Mouse (Mus musculus) CH12.LX (cell line): ENCODE measurements around the gene Ncoa7. TPM values are rescaled to one million over a fixed set of nuclear protein-coding genes. Genes with fewer than 3 reads are reported as not detected.

Source experiments
- DNase-seq: peaks from one replicate; pipeline ENCODE4 v3.0.0-alpha.2; 2013; ENCODE audit errors: extremely low read depth
- H3K27ac ChIP-seq: 2 replicates; pipeline ENCODE4 v1.5.1; 2012; ENCODE audit warnings: low read depth, mild to moderate bottlenecking, control low read depth, moderate library complexity; ENCODE audit not compliant: insufficient read depth
- H3K27me3 ChIP-seq: replicated peaks from 2 replicates; pipeline ENCODE3; 2012; ENCODE audit warnings: inconsistent platforms
- H3K36me3 ChIP-seq, 2 experiments: replicated peaks in 1 of 2; 2 replicates each; pipeline versions ENCODE3 to v1.6.1; 2012; ENCODE audit warnings: inconsistent platforms in 1 of 2, low read length in 1 of 2, mild to moderate bottlenecking in 1 of 2, mixed read lengths in 1 of 2, moderate library complexity in 1 of 2; ENCODE audit not compliant: control insufficient read depth in 1 of 2, insufficient read depth in 1 of 2
- H3K4me1 ChIP-seq, 2 experiments: 2 replicates each; pipeline ENCODE4 v1.6.1; 2012; ENCODE audit warnings: inconsistent platforms in 1 of 2, moderate library complexity in 1 of 2; ENCODE audit not compliant: insufficient read depth in 2 of 2, control insufficient read depth in 1 of 2
- H3K4me2 ChIP-seq: 2 replicates; pipeline ENCODE4 v1.6.1; 2012; ENCODE audit warnings: low read depth, mild to moderate bottlenecking, control low read depth; ENCODE audit not compliant: poor library complexity, insufficient read depth, severe bottlenecking
- H3K4me3 ChIP-seq, 3 experiments: fragments of 150-350 bp in 1 of 3; sonication (generic) in 1 of 3; replicated peaks in 1 of 3; 2 replicates each; pipeline versions ENCODE3 to v1.5.1; 2011 to 2012; ENCODE audit warnings: low read depth in 2 of 3, low read length in 2 of 3, mild to moderate bottlenecking in 2 of 3, moderate library complexity in 2 of 3, control low read depth in 1 of 3, improper control_type of control experiment in 1 of 3, inconsistent platforms in 1 of 3, mixed read lengths in 1 of 3; ENCODE audit not compliant: poor library complexity in 1 of 3
- H3K79me2 ChIP-seq: replicated peaks from 2 replicates; pipeline ENCODE4 v1.6.1; 2012; ENCODE audit warnings: mild to moderate bottlenecking, moderate library complexity; ENCODE audit not compliant: control insufficient read depth, poor library complexity, insufficient read depth, severe bottlenecking; ENCODE audit errors: extremely low read depth
- H3K9ac ChIP-seq: 2 replicates; pipeline ENCODE4 v1.6.1; 2012; ENCODE audit warnings: low read depth, mild to moderate bottlenecking, control low read depth, moderate library complexity; ENCODE audit not compliant: insufficient read depth
- H3K9me3 ChIP-seq: replicated peaks from 2 replicates; pipeline ENCODE3; 2012; ENCODE audit warnings: low read length, inconsistent platforms, mixed read lengths
- CHD1 ChIP-seq: IDR thresholded peaks from 2 replicates; pipeline ENCODE4 v1.6.1; 2012; ENCODE audit warnings: low read depth, low read length, improper control_type of control experiment, inconsistent platforms
- CHD2 ChIP-seq: IDR thresholded peaks from 2 replicates; pipeline ENCODE4 v1.6.1; 2011; ENCODE audit warnings: low read length, improper control_type of control experiment
- E2F4 ChIP-seq: IDR thresholded peaks from 2 replicates; pipeline ENCODE4 v1.6.1; 2011; ENCODE audit warnings: low read depth, low read length, improper control_type of control experiment; ENCODE audit not compliant: insufficient replicate concordance
- ELF1 ChIP-seq: IDR thresholded peaks from 2 replicates; pipeline ENCODE4 v1.6.1; 2014; ENCODE audit warnings: low read depth, mild to moderate bottlenecking, inconsistent platforms, low read length, improper control_type of control experiment
- EP300 ChIP-seq: IDR thresholded peaks from 2 replicates; pipeline ENCODE4 v1.6.1; 2011; ENCODE audit warnings: low read length, improper control_type of control experiment
- GABPA ChIP-seq: IDR thresholded peaks from 2 replicates; pipeline ENCODE4 v1.6.1; 2012; ENCODE audit warnings: low read depth, low read length, improper control_type of control experiment, inconsistent platforms; ENCODE audit not compliant: insufficient replicate concordance
- HCFC1 ChIP-seq: IDR thresholded peaks from 2 replicates; pipeline ENCODE4 v1.6.1; 2012; ENCODE audit warnings: low read depth, mild to moderate bottlenecking, inconsistent platforms, low read length, improper control_type of control experiment
- JUN ChIP-seq: IDR thresholded peaks from 2 replicates; pipeline ENCODE4 v1.6.1; 2011; ENCODE audit warnings: low read depth, mild to moderate bottlenecking, low read length, improper control_type of control experiment, moderate library complexity; ENCODE audit not compliant: insufficient read depth
- MAFK ChIP-seq: IDR thresholded peaks from 2 replicates; pipeline ENCODE4 v1.6.1; 2011; ENCODE audit warnings: low read length, improper control_type of control experiment; ENCODE audit not compliant: insufficient replicate concordance
- MAZ ChIP-seq: IDR thresholded peaks from 2 replicates; pipeline ENCODE4 v1.6.1; 2012; ENCODE audit warnings: low read depth, mild to moderate bottlenecking, inconsistent platforms, low read length, improper control_type of control experiment, moderate library complexity
- NELFE ChIP-seq: IDR thresholded peaks from 2 replicates; pipeline ENCODE4 v1.6.1; 2011; ENCODE audit warnings: low read depth, low read length, improper control_type of control experiment
- NRF1 ChIP-seq: IDR thresholded peaks from 2 replicates; pipeline ENCODE4 v1.6.1; 2014; ENCODE audit warnings: low read depth, mild to moderate bottlenecking, inconsistent platforms, low read length, improper control_type of control experiment, moderate library complexity
- POLR2A ChIP-seq: IDR thresholded peaks from 2 replicates; pipeline ENCODE4 v1.6.1; 2011; ENCODE audit warnings: low read depth, mild to moderate bottlenecking, improper control_type of control experiment, low read length
- POLR2AphosphoS2 ChIP-seq: IDR thresholded peaks from 2 replicates; pipeline ENCODE4 v1.6.1; 2011; ENCODE audit warnings: low read depth, low read length, improper control_type of control experiment
- RCOR1 ChIP-seq: conservative IDR thresholded peaks from 2 replicates; pipeline ENCODE4 v1.6.1; 2012; ENCODE audit warnings: low read depth, mild to moderate bottlenecking, inconsistent platforms, low read length, improper control_type of control experiment
- SIN3A ChIP-seq: IDR thresholded peaks from 2 replicates; pipeline ENCODE4 v1.6.1; 2012; ENCODE audit warnings: low read length, improper control_type of control experiment, inconsistent platforms
- TBP ChIP-seq: conservative IDR thresholded peaks from 2 replicates; pipeline ENCODE4 v1.6.1; 2011; ENCODE audit warnings: low read depth, low read length, improper control_type of control experiment
- TCF12 ChIP-seq: IDR thresholded peaks from 2 replicates; pipeline ENCODE4 v1.6.1; 2014; ENCODE audit warnings: low read depth, mild to moderate bottlenecking, inconsistent platforms, low read length, improper control_type of control experiment
- UBTF ChIP-seq: IDR thresholded peaks from 2 replicates; pipeline ENCODE4 v1.6.1; 2012; ENCODE audit warnings: low read depth, mild to moderate bottlenecking, inconsistent platforms, low read length, improper control_type of control experiment, moderate library complexity
- ZMIZ1 ChIP-seq: IDR thresholded peaks from 2 replicates; pipeline ENCODE4 v1.6.1; 2012; ENCODE audit warnings: low read depth, mild to moderate bottlenecking, inconsistent platforms, low read length, improper control_type of control experiment
- ZNF384 ChIP-seq: IDR thresholded peaks from 2 replicates; pipeline ENCODE4 v1.6.1; 2012; ENCODE audit warnings: low read depth, low read length, improper control_type of control experiment, inconsistent platforms
- dilution Hi-C: fragments of 300-500 bp; cut with MboI; formaldehyde crosslinking; loops from 2 replicates; pipeline ENCODE4 v1.14.3; 2020; ENCODE audit warnings: low sequenced_read_pairs; ENCODE audit not compliant: extremely low pct_unique_long_range_greater_than_20kb, extremely low pct_ligation_motif_present
- in situ Hi-C: fragments of 300-500 bp; cut with MboI; formaldehyde crosslinking; loops from 3 replicates; pipeline ENCODE4 v1.14.3; 2019; ENCODE audit warnings: low sequenced_read_pairs, low pct_ligation_motif_present, low pct_unique_long_range_greater_than_20kb, mixed read lengths
- polyA plus RNA-seq: library from polyadenylated mRNA; unstranded; fragments of >175 nt; gene quantifications from 2 replicates; pipeline ENCODE4 v1.2.1, GENCODE M21; 2012; ENCODE audit warnings: low read depth; ENCODE audit not compliant: insufficient read length
- total RNA-seq, 2 experiments: library from RNA; depleted of rRNA; stranded (reverse); fragments of 300-350 nt in 1 of 2; fragments of >200 nt in 1 of 2; gene quantifications; 2 replicates each; pipeline ENCODE4 v1.2.3; 2012 to 2014

Ncoa7 gene
- total and polyA plus RNA-seq, 3 experiments, result 4.7 to 9.2 (median 7.0) TPM

GRCm38 (mm10) chr10:30608109-30608508 lies 195.0 kb downstream of the Ncoa7 start:
- Histone ChIP-seq H3K36me3 (peaks cover 3 to 15% of the 10 kb centered on the region in 2 experiments), H3K9ac (no peak overlapping the region), H3K4me1 (no peaks in the 10 kb centered on the region)
- no peak for DNase-seq
- dilution Hi-C loops, result no loop called here
- TF ChIP-seq E2F4, result no peak
- TF ChIP-seq NRF1, result no peak
- TF ChIP-seq JUN, result no peak
- TF ChIP-seq UBTF, result no peak
- TF ChIP-seq CHD2, result no peak
- no peak for TF ChIP-seq RCOR1
- no peak for TF ChIP-seq ZNF384
- TF ChIP-seq EP300, result no peak
- no peak for TF ChIP-seq TBP
- TF ChIP-seq, all 38 proteins: peak for 0
- no peak overlapping the region for H3K4me3 ChIP-seq
- no peak overlapping the region for H3K4me2 ChIP-seq
- in situ Hi-C loops, result loop anchor here (25.0 kb wide), 1 partner anchor 704 kb away; the partner anchor contains the start of gene Hddc2
- H3K9me3 ChIP-seq, result no peaks in the 10 kb centered on the region
- no peak overlapping the region for H3K27ac ChIP-seq
- H3K27me3 ChIP-seq, result no peaks in the 10 kb centered on the region
- no peaks in the 10 kb centered on the region for H3K79me2 ChIP-seq

GRCm38 (mm10) chr10:30600542-30600966 lies 202.6 kb downstream of the Ncoa7 start, which contains the start of gene Trmt11:
Gene Trmt11, minus strand, starts transcription at chr10:30600749.
- Histone ChIP-seq H3K4me2 (peak within 1 kb of the TSS; percentile 95), H3K36me3 (peaks cover 12 to 31% of the 10 kb centered on the region in 2 experiments), H3K27me3 (no peaks in the 10 kb centered on the region), H3K27ac (peak within 1 kb of the TSS; percentile 26; the same call in 1 of the 2 replicates), H3K9me3 (no peaks in the 10 kb centered on the region), H3K9ac (peak within 1 kb of the TSS; percentile 89), H3K4me3 (peak within 1 kb of the TSS; percentile 75 to 91 (median 90)), H3K79me2 (peaks cover 24% of the 10 kb centered on the region), H3K4me1 (peaks cover 10 to 20% of the 10 kb centered on the region in 2 experiments)
- DNase-seq, result peak; percentile 84
- 0 out of 2 replicates have a peak, but pooled peaks have one; percentile 5 for TF ChIP-seq MAZ
- TF ChIP-seq SIN3A, result no peak
- peak; percentile 89 for TF ChIP-seq ELF1
- no peak for TF ChIP-seq JUN
- no peak for TF ChIP-seq CHD1
- no peak for TF ChIP-seq CHD2
- TF ChIP-seq TCF12, result peak; percentile 71; the same call in 1 of the 2 replicates
- TF ChIP-seq NELFE, result peak; percentile 88
- TF ChIP-seq ZMIZ1, result peak; percentile 51; the same call in 1 of the 2 replicates
- peak; percentile 93 for TF ChIP-seq NRF1
- TF ChIP-seq GABPA, result no peak
- peak; percentile 93 for TF ChIP-seq POLR2A
- TF ChIP-seq HCFC1, result peak; percentile 78
- no peak for TF ChIP-seq MAFK
- peak; percentile 39; the same call in 1 of the 2 replicates for TF ChIP-seq POLR2AphosphoS2
- in situ Hi-C loops, result loop anchor here (25.0 kb wide), 1 partner anchor 712 kb away; the partner anchor contains the start of gene Hddc2
- dilution Hi-C loops, result no loop called here
